Mouse (Mus musculus) macrophage (primary cell): ENCODE data around the gene B3gat2. TPM values are rescaled to one million over a fixed set of nuclear protein-coding genes. Genes with fewer than 3 reads are reported as not detected.

Experiments
- H3K27ac ChIP-seq: fragments of 350-480 bp; formaldehyde crosslinking; 2 replicates; pipeline ENCODE4 v1.9.0; 2021
- H3K36me3 ChIP-seq: fragments of 350-480 bp; formaldehyde crosslinking; 2 replicates; pipeline ENCODE4 v1.9.0; 2021; ENCODE audit errors: inconsistent target
- H3K4me3 ChIP-seq: fragments of 350-480 bp; formaldehyde crosslinking; 2 replicates; pipeline ENCODE4 v1.9.0; 2021; ENCODE audit errors: inconsistent target
- H3K79me2 ChIP-seq: fragments of 350-480 bp; formaldehyde crosslinking; 2 replicates; pipeline ENCODE4 v1.9.0; 2021; ENCODE audit errors: inconsistent target
- WGBS: methylation state at CpG from one replicate; pipeline ENCODE4 v1.1.7; 2026; ENCODE audit warnings: inconsistent platforms; ENCODE audit not compliant: missing documents; 5-methylcytosine and 5-hydroxymethylcytosine counted together
- polyA plus RNA-seq: library from polyadenylated mRNA; stranded (reverse); fragments of 250-400 nt; gene quantifications from 3 replicates; pipeline ENCODE4 v1.2.4, GENCODE M21; 2018; ENCODE audit warnings: inconsistent platforms

Gene B3gat2
- polyA plus RNA-seq, 1 experiment from 2014 or later = 0.09 TPM

DNA sequence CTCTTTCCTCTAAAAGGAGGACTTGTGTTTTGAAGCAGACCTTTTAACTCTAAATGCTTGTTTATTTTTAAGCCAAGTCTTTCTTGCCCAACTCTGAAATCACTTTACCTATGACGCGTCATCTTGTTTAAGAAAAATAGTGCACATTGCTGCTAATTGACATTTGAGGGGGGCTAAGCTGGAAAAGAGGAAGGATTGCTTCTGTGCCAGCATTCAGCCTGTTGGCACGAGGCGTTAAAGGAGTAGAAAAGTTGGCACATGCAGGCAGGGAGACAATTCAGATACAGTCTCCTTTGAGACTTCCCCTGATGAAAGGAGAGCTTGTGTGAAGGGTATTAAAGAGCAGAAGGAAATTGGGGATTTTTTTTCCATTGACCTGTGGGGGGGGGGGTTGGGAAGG, 3.2 kb downstream of the B3gat2 start:
- Histone ChIP-seq H3K79me2 (no peaks in the 10 kb centered on the region), H3K27ac (no peak overlapping the region), H3K36me3 (no peaks in the 10 kb centered on the region), H3K4me3 (no peak overlapping the region)
- WGBS = 30% methylated on average over 4 of the region's 4 CpGs

DNA sequence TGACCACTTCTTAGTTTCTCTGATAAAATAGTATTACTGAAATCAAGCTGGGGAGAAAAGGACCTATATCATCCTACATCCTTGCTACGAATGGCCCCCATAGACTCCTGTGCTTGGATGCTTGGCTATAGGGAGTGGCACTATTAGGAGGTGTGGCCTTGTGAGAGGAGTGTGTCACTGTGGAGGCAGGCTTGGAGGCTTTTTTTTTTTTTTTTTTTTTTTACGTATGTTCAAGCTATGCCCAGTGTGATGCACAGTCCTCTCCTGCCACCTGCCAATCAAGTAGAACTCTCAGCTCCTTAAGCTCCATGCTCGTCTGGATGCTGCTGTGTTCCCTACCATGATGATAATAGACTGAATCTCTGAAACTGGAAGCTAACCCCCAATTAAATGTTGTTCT, 11.5 kb downstream of the B3gat2 start:
- no peak overlapping the region for H3K4me3 ChIP-seq
- no peaks in the 10 kb centered on the region for H3K79me2 ChIP-seq
- no peak overlapping the region for H3K27ac ChIP-seq
- H3K36me3 ChIP-seq = no peaks in the 10 kb centered on the region
- 61% methylated on average over 2 of the region's 3 CpGs for WGBS

DNA sequence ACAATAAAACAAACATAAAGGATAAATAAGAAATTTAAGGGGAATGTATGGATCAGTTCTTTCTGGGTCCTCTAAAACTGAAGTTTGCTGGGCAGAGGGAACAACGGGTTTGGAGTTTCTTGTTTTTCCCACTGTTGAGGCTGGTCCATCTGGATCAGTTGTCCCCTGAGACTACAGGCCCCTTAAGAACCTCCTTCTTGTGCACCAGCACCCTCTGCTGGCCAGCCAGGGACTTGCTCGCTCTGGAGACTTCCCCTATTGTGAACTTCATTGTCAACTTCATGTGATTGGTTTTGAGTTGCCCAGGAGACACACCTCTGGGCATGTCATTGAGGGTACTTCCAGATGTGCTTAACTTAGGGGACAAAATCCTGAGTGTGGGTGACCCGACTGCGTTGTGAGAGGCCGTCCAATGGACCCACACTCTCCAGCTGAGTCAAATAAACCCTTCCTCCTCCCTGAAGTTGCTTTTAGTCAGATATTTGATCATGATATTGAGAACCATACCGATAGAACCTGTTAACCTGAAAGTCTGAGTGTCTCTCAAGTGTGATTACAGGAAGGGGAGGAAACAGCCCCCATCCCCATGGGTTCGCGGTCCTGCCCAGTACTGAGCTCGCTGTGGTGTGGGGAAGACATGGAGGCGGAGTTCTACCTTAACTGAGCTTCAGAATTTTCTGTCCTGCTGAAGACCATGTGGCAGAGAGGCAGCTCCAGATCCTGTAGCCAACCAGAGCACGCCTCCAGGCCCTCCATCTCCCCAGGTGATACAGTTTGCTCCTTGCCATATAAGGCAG, 31.4 kb downstream of the B3gat2 start:
- no peaks in the 10 kb centered on the region for H3K79me2 ChIP-seq
- 45% methylated on average over 11 of the region's 11 CpGs for WGBS
- H3K4me3 ChIP-seq = no peak overlapping the region
- H3K36me3 ChIP-seq = no peaks in the 10 kb centered on the region
- no peak overlapping the region for H3K27ac ChIP-seq

DNA sequence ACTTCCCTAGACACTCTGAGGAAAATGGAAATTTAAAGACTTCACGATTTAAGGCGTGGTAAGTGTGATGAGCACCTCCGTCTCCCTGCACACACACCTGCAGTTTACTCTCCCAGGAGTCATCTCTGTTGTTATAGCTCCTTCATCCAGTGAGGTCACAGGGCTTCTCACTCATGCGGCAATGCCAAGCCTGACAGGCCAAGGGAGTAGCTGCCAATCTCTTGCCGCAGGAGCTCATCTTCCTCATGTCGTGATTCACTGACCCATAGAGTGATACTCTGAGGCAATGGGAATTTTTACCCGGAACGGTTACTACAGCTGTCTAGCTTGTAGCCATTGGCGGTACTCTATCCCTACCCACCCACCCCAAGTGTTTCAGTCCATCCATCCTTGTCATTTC, 36.8 kb downstream of the B3gat2 start:
- WGBS = 87% methylated on average over 9 of the region's 9 CpGs

DNA sequence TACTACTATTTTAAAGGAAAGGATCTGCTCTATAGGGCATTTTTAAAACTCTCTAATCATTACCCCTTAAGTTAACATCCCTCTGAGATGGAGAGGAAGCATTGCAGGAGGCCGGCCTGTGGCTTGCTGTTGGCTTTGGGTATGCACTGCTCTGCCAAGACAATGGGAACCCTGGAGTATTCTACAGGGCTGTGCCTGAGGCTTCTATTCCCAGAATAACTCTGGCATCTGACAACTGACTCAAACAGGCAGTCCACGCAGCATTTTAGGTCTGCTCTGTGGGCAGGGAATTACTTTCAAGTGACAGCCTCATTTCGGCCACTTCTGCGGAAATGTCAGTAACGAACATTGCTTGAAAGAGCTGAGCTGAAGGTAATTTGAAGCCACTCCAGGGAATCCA, 60.1 kb downstream of the B3gat2 start:
- H3K4me3 ChIP-seq = no peak overlapping the region
- no peak overlapping the region for H3K27ac ChIP-seq
- no peaks in the 10 kb centered on the region for H3K36me3 ChIP-seq
- no peaks in the 10 kb centered on the region for H3K79me2 ChIP-seq
- WGBS = 87% methylated on average over 5 of the region's 5 CpGs

More for the DNA sequence above, 36.8 kb downstream of the B3gat2 start:
- H3K36me3 ChIP-seq = no peaks in the 10 kb centered on the region
- H3K79me2 ChIP-seq = no peaks in the 10 kb centered on the region
- H3K4me3 ChIP-seq = no peak overlapping the region
- H3K27ac ChIP-seq = no peak overlapping the region

DNA sequence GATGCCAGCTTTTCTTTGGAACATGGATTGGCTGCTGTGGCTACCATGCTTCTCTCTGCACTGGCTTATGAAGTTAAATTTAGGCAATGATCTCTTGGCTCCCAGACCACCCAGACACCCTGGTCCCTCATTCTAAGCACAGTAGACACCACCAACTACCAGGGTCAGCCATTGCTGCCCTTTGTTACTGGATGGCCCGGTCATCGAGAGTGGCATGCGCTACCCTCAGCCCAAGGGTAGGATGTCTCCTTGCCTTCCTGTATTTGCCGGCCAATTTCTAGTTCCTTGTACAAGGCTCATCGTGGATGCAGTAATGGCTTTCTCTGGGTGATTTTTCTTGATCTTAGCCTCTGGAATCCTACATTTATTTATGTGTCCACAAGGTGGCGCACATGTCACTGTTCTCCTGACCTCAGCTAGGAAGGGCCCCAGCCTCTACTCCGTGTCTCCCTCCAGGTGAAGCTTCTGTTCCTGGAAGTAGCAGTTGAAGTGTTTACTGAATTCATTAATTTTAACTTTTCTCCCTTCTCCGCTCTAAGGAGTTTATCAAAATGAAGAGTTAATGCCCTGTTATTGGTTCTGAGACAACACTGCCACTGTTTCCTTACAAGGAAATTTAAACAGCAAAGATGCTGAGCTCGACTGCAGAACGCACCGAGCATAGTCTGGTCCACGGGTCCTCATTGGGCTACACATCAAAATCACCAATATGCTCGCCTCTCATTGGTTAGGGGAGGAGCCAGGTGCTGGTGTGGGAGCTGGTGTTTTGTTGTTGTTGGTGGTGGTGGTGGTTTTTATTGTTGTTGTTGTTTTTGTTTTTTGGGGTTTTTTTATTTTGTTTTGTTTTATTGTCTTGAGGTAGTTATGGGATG, 65.6 kb downstream of the B3gat2 start:
- WGBS = 36% methylated on average over 13 of the region's 13 CpGs
- Histone ChIP-seq H3K36me3 (no peaks in the 10 kb centered on the region), H3K4me3 (no peak overlapping the region), H3K79me2 (no peaks in the 10 kb centered on the region), H3K27ac (no peak overlapping the region)

DNA sequence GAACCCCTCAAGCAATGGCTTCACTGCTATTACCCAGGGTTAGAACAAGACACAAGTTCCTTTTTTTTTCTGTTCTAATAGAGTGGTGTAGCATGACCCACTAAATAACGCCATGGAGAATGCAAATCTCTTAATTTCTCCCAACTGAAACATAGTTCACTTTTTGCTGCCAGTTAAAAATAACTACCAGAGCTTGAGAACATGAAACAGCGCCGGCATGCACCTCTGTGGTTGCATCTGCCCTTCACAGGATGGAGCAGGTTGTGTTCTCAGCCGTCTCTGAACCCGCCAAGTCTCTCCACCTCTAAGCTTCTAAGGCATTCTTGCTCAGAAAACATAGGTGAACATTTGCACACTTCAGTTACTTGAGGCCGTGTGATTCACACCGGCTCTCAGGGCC, 72.7 kb downstream of the B3gat2 start:
- Histone ChIP-seq H3K79me2 (no peaks in the 10 kb centered on the region), H3K4me3 (no peak overlapping the region), H3K27ac (no peak overlapping the region), H3K36me3 (no peaks in the 10 kb centered on the region)
- 70% methylated on average over 6 of the region's 7 CpGs for WGBS

DNA sequence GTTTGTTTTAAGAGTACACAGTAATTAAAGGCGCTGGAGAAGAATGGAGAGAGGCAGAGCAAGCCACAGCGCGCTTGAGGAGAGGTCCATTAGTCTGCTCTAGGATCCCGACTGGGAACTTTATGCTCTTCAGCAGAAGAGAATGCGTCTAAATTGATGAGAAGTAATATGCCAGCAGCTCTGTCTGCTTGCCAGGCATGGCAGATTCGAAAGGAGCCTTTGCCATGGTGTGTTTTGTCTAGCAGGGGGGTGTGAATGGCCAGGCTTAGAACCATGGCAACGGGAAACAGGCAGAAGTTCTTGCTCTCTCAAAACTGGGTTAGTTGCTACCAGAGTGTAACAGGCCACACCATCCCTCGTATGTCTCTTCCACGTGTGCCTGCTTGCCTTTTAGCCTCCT, 73.3 kb downstream of the B3gat2 start:
- Histone ChIP-seq H3K79me2 (no peaks in the 10 kb centered on the region), H3K27ac (no peak overlapping the region), H3K4me3 (no peak overlapping the region), H3K36me3 (no peaks in the 10 kb centered on the region)
- 92% methylated on average over 9 of the region's 9 CpGs for WGBS

DNA sequence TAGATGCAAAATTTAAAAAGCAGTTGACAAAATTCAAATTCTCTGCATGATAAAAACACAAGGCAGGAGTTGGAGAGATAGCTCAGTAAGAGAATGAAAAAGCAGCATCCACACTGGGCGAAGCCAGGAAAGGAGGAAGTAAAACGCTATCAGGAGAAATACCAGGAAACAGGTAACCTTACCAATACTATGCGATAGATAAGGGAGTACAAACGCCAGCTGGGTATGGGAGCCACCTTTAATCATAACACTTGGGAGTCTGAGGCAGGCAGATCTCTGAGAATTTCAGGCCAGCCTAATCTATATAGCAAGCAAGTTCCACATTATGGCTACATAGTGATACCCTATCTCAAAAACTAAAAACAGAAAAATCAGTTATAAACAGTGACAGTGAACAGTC, 75.1 kb downstream of the B3gat2 start:
- H3K27ac ChIP-seq = no peak overlapping the region
- no peak overlapping the region for H3K4me3 ChIP-seq
- no peaks in the 10 kb centered on the region for H3K36me3 ChIP-seq
- H3K79me2 ChIP-seq = no peaks in the 10 kb centered on the region
- 63% methylated on average over 4 of the region's 4 CpGs for WGBS

DNA sequence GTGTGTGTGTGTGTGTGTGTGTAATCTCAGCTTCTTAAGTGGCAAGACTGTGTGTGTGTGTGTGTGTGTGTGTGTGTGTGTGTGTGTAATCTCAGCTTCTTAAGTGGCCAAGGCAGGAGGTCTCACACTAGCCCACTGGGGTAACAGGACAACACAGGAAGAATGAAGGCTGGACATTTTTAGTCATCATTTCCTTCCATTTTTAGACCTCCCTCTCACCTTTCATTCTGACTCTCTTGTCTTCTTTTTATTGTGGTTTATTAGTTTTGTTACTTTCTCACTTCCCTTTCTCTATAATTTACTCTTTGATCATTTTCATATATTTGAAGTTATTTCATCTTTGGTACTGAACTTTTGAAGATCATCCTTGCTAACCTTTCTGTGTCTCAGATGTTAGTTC, 79.4 kb downstream of the B3gat2 start:
- no peak overlapping the region for H3K4me3 ChIP-seq
- peaks cover 6% of the 10 kb centered on the region; the same call in 1 of the 2 replicates for H3K36me3 ChIP-seq
- H3K79me2 ChIP-seq = no peaks in the 10 kb centered on the region
- no peak overlapping the region for H3K27ac ChIP-seq

DNA sequence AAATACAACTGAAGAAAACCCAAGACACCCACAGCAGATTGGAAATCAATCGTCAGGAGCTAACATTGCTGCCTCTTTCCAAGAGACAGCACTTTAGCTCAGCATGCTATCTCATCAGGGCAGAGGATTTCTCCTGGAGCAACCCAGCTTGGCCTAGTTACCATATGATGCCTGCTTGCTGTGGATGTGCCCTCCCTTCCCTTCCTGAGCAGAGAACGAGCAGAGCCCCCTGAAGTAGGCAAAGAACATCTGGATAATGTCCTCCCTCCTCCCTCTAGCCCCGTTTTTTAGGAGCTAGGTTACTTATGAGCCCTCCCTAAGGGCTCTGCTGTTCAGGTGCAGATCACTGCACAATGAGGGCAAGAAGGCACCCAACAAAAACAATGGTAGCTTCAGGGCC, 81.1 kb downstream of the B3gat2 start:
- H3K36me3 ChIP-seq = peaks cover 9% of the 10 kb centered on the region; the same call in 1 of the 2 replicates
- 94% methylated on average over 3 of the region's 3 CpGs for WGBS

DNA sequence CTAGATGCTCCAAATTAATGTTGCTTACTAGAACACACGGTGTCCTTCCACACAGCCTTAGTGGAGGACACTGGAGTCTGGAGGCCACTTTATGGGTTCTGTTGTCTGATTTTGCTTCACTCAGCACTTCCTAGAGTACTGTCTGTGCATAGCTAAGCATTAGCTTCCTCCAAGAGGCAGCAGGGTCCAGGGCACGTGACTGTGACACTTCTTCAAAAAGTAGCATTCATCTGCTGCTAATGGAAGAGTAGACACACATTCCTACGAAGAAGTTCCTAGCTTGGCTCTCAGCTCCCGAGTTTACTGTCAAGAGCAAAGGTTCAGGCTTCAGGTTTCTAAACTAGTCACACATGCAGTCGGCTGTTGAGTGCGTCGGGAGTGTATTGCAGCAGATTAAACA, 82.2 kb downstream of the B3gat2 start:
- Histone ChIP-seq H3K36me3 (peaks cover 20% of the 10 kb centered on the region), H3K27ac (peak overlapping the region; percentile 29)
- WGBS = 92% methylated on average over 7 of the region's 7 CpGs

More for the DNA sequence above, 81.1 kb downstream of the B3gat2 start:
- Histone ChIP-seq H3K4me3 (no peak overlapping the region), H3K79me2 (no peaks in the 10 kb centered on the region), H3K27ac (no peak overlapping the region)

DNA sequence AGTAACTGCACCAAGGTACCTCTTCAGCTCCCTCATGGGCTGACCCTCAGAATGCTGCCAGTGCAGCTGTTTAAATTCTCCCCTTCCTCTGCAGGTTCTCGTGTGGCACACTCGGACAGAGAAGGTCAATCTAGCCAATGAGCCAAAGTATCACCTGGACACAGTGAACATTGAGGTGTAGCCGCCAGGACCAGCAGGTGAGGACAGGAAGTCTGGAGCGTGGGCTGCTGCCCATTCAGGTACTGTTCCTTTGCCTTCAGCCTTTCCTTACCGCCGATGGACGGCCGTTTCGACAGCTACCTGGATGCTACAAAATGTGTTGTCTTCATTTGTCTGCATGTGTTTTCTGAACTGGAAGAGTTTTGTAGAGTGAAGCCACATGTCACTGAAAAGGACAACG, 83.5 kb downstream of the B3gat2 start:
- Histone ChIP-seq H3K27ac (no peak overlapping the region), H3K4me3 (no peak overlapping the region), H3K79me2 (no peaks in the 10 kb centered on the region), H3K36me3 (peaks cover 24% of the 10 kb centered on the region)
- 97% methylated on average over 9 of the region's 10 CpGs for WGBS

More for the DNA sequence above, 82.2 kb downstream of the B3gat2 start:
- Histone ChIP-seq H3K4me3 (no peak overlapping the region), H3K79me2 (no peaks in the 10 kb centered on the region)

DNA sequence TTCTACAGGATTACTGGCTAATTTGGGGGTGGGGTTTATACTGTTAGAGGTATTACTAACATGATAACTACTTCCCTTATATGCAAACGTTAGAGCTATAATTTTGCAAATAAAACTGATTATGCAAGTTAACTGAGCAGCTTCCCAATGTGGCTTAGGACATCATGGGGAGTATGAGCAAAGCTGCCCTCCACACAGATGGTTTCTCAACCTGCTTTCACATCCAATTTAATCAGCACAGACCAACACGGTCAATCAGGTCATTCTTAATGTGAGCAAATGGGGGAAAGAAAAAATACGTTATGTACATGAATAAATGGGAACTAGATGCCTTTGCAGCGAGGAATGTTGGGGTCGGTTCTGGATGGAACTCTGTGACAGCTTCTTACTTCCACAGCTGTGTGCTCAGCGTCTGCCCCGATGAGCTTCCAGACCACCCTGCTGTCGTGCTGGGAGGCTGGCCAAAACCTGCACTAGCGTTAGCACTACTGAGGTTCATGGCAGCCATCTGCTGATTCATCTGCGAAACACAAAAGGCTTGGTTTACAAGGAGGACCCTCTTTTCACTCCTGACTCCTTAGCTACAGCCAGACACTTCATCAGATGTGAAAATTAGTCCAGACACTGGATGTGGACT, 84.6 kb downstream of the B3gat2 start:
- Histone ChIP-seq H3K79me2 (no peaks in the 10 kb centered on the region), H3K36me3 (peaks cover 24% of the 10 kb centered on the region), H3K27ac (no peak overlapping the region), H3K4me3 (no peak overlapping the region)
- WGBS = 88% methylated on average over 10 of the region's 10 CpGs

DNA sequence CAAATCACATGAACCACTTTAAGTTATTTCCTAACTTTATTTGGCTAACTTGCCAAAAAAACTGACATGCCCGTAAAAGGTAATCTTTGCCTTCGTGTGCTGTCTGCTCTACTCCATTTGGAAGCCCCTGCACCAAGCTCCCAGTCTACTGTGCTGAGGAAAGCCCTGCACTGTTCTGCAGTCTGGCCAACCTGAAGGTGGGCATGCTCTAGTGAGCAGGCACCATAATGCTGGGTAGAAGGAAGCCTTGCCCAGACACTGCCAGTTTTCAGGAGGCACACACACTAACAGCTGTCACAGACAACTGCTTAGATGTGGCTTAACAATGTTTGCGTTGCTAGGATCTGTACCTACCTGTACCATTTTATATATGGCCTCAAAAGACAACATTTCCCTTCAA, 94.1 kb downstream of the B3gat2 start:
- Histone ChIP-seq H3K79me2 (no peaks in the 10 kb centered on the region), H3K36me3 (peaks cover 45% of the 10 kb centered on the region), H3K27ac (no peak overlapping the region), H3K4me3 (no peak overlapping the region)
- 93% methylated on average over 3 of the region's 3 CpGs for WGBS
